Mouse (Mus musculus): ENCODE measurements around the gene Atg16l2. TPM values are rescaled to one million over a fixed set of nuclear protein-coding genes. Genes with fewer than 3 reads are reported as not detected.

The Atg16l2 gene
- total and polyA plus RNA-seq, 3 experiments: 7.9 to 8.8 TPM; not detected in 1

DNA sequence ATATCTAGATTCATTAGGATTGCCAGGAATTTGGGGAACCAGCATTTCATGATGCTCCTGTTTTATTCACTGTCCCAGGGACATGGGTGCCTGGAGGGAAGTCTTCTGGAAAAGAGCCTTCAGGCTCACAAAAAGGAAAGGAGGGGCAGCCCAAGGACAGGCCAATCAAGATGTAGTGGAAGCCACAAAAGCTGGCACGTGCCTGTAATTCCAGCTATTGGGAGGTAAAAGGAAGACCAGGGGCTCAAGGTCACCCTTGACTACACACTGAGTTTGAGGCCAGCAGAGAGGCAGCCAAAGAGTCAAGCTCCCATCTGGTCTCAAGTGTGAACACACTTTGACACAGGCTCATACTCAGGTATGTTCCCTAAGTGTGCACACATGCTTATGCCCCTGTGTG, 6.6 kb downstream of the Atg16l2 start:
- Histone ChIP-seq H3K9me3 (replicated peaks; ENCODE audit: insufficient read depth, low read length) (no peaks in the 10 kb centered on the region), H3K79me2 (ENCODE audit: control insufficient read depth, insufficient read depth, low read length, poor library complexity) (no peaks in the 10 kb centered on the region), H3K27me3 (ENCODE audit: control insufficient read depth in 1 of 2, insufficient read depth in 2 of 2, low read length in 2 of 2) (no peaks in the 10 kb centered on the region), H3K4me3 (ENCODE audit: control insufficient read depth in 1 of 2, insufficient read depth in 1 of 2, low read depth in 2 of 2, low read length in 2 of 2) (no peak overlapping the region), H3K36me3 (ENCODE audit: control insufficient read depth in 1 of 2, insufficient read depth in 2 of 2, low read length in 2 of 2) (no peaks in the 10 kb centered on the region; a peak in 1 of 4 replicates), H3K27ac (ENCODE audit: control insufficient read depth, low read depth, low read length) (no peak overlapping the region), H3K4me1 (ENCODE audit: control insufficient read depth in 1 of 2, insufficient read depth in 2 of 2, low read length in 2 of 2) (no peaks in the 10 kb centered on the region; a peak in 1 of 4 replicates), H3K9ac (ENCODE audit: control insufficient read depth, low read depth, low read length, poor library complexity, severe bottlenecking) (no peak overlapping the region)
- DNase-seq (ENCODE audit: low read depth, low spot score): no peak
- TF ChIP-seq CTCF (IDR thresholded peaks at IDR 0.05 in 2 of 3, conservative IDR thresholded peaks at IDR 0.05 in 1 of 3; ENCODE audit: control insufficient read depth in 1 of 3, insufficient read depth in 1 of 3, low read depth in 2 of 3, low read length in 3 of 3, poor library complexity in 1 of 3, severe bottlenecking in 1 of 3) (no peak), MYB (IDR thresholded peaks at IDR 0.05; ENCODE audit: low read depth, low read length) (no peak), E2F4 (IDR thresholded peaks at IDR 0.05; ENCODE audit: borderline replicate concordance, low read depth, low read length) (no peak), MEF2A (IDR thresholded peaks at IDR 0.05; ENCODE audit: extremely low read depth, insufficient replicate concordance, low read depth, low read length, poor library complexity, severe bottlenecking) (no peak), ZNF384 (IDR thresholded peaks at IDR 0.05; ENCODE audit: low read depth, low read length) (no peak), USF1 (IDR thresholded peaks at IDR 0.05; ENCODE audit: low read depth, low read length) (no peak), UBTF (IDR thresholded peaks at IDR 0.05; ENCODE audit: borderline replicate concordance, insufficient read depth, low read depth, low read length) (no peak), MAX (IDR thresholded peaks at IDR 0.05; ENCODE audit: low read length) (no peak), GABPA (IDR thresholded peaks at IDR 0.05; ENCODE audit: low read depth, low read length) (no peak), ZMIZ1 (IDR thresholded peaks at IDR 0.05; ENCODE audit: low read depth, low read length) (no peak), SIN3A (IDR thresholded peaks at IDR 0.05; ENCODE audit: low read length) (no peak), KAT2A (conservative IDR thresholded peaks at IDR 0.05; ENCODE audit: low read depth, low read length) (no peak), CHD2 (IDR thresholded peaks at IDR 0.05; ENCODE audit: low read length) (no peak), GATA1 (IDR thresholded peaks at IDR 0.05; ENCODE audit: low read depth, low read length) (no peak), JUND (IDR thresholded peaks at IDR 0.05; ENCODE audit: low read depth, low read length) (no peak), EP300 (IDR thresholded peaks at IDR 0.05; ENCODE audit: low read depth in 1 of 2, low read length in 2 of 2) (no peak), POLR2AphosphoS5 (IDR thresholded peaks at IDR 0.05; ENCODE audit: borderline replicate concordance, low read depth, low read length) (no peak), MXI1 (IDR thresholded peaks at IDR 0.05; ENCODE audit: low read depth, low read length) (no peak)

DNA sequence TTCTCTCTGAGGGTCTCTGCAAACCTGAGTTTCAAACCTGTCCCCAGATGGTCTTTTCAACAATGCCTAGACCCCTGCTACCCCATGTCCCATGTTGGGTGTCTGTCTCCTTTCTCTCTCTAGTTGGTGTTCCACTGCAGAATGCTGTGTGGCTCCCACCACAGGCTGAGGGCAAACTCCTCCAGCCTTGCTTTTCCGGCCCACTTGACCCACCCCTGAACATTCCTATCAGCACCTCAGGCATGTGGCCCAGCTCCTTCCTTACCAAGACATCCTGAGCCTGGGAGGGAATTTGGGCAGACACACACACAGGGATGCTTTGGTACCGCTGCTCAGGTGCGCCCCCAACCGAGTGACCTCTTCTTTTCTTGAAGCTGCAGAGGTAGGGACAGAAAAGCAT, 8.4 kb downstream of the Atg16l2 start:
- Histone ChIP-seq H3K27ac (ENCODE audit: control insufficient read depth, low read depth, low read length) (no peak overlapping the region), H3K4me3 (ENCODE audit: control insufficient read depth in 1 of 2, insufficient read depth in 1 of 2, low read depth in 2 of 2, low read length in 2 of 2) (no peak overlapping the region), H3K4me1 (ENCODE audit: control insufficient read depth in 1 of 2, insufficient read depth in 2 of 2, low read length in 2 of 2) (no peaks in the 10 kb centered on the region), H3K9me3 (replicated peaks; ENCODE audit: insufficient read depth, low read length) (no peaks in the 10 kb centered on the region), H3K36me3 (ENCODE audit: control insufficient read depth in 1 of 2, insufficient read depth in 2 of 2, low read length in 2 of 2) (no peaks in the 10 kb centered on the region; a peak in 1 of 4 replicates), H3K79me2 (ENCODE audit: control insufficient read depth, insufficient read depth, low read length, poor library complexity) (no peaks in the 10 kb centered on the region), H3K9ac (ENCODE audit: control insufficient read depth, low read depth, low read length, poor library complexity, severe bottlenecking) (no peak overlapping the region), H3K27me3 (ENCODE audit: control insufficient read depth in 1 of 2, insufficient read depth in 2 of 2, low read length in 2 of 2) (no peaks in the 10 kb centered on the region)
- no peak for DNase-seq (ENCODE audit: low read depth, low spot score)
- TF ChIP-seq USF2 (IDR thresholded peaks at IDR 0.05; ENCODE audit: borderline replicate concordance in 1 of 2, insufficient read depth in 1 of 2, low read depth in 1 of 2, low read length in 2 of 2) (no peak), HCFC1 (IDR thresholded peaks at IDR 0.05; ENCODE audit: low read depth, low read length) (no peak), ZC3H11A (IDR thresholded peaks at IDR 0.05; ENCODE audit: low read depth, low read length) (no peak), KAT2A (conservative IDR thresholded peaks at IDR 0.05; ENCODE audit: low read depth, low read length) (no peak), MAX (IDR thresholded peaks at IDR 0.05; ENCODE audit: low read length) (no peak), BHLHE40 (IDR thresholded peaks at IDR 0.05; ENCODE audit: borderline replicate concordance, low read depth, low read length) (no peak), ZMIZ1 (IDR thresholded peaks at IDR 0.05; ENCODE audit: low read depth, low read length) (no peak), RAD21 (IDR thresholded peaks at IDR 0.05; ENCODE audit: low read depth, low read length) (no peak), E2F4 (IDR thresholded peaks at IDR 0.05; ENCODE audit: borderline replicate concordance, low read depth, low read length) (no peak)
